Mouse (Mus musculus) left cerebral cortex, postnatal 10 days (tissue): ENCODE measurements around the gene Prok2. TPM values are rescaled to one million over a fixed set of nuclear protein-coding genes. Genes with fewer than 3 reads are reported as not detected.

Source experiments
- DNase-seq, 2 experiments: peaks; one replicate each; pipeline ENCODE4 v3.0.0; 2021 to 2022; ENCODE audit warnings: low spot score in 2 of 2, mixed read lengths in 1 of 2; ENCODE audit errors: extremely low spot score in 1 of 2
- intact Hi-C: fragments of 180-260 bp; cut with DNase I; formaldehyde crosslinking; loops from one replicate; pipeline ENCODE4 v1.15.1; 2025
- total RNA-seq, 2 experiments: library from RNA; stranded (reverse); gene quantifications; 2 replicates each; pipeline ENCODE4 v1.2.3; 2021

Gene Prok2
- total RNA-seq, 2 experiments from 2014 or later: 1.1 to 1.7 TPM

- DNase-seq: no peak
- intact Hi-C loops: no loop called here
Measured at GRCm38 (mm10) chr6:99665457-99666317, 60.5 kb downstream of the Prok2 start.

GRCm38 (mm10) chr6:99663232-99663631 is 63.0 kb downstream of the Prok2 start:
- DNase-seq: no peak
- intact Hi-C loops: no loop called here

Other genes starting within 250 kb of the Prok2 start
- gene Foxp1, start 203.7 kb downstream of the Prok2 start, total RNA-seq: 100 to 1,000 TPM; 157 to 161 TPM
- 10 to 100 TPM; 12.5 to 13.0 TPM for gene Eif4e3, start 59.6 kb downstream of the Prok2 start, total RNA-seq
- 1 to 10 TPM; 7.0 to 7.9 TPM for gene Gm20696, start 59.6 kb downstream of the Prok2 start, total RNA-seq
- gene Gpr27, start 33.7 kb downstream of the Prok2 start, total RNA-seq: 10 to 100 TPM; 57.5 to 60.0 TPM